Mouse (Mus musculus): Measurements from ENCODE around the gene Alcam.
A peak's percentile ranks its signal among the peaks of the same experiment; 100 is the strongest.

Alcam gene

GRCm38 (mm10) chr16:52378811-52379597, 74.9 kb downstream of the Alcam start:
- no peak for DNase-seq (ENCODE audit: low read depth in 1 of 2, low spot score in 2 of 2)

GRCm38 (mm10) chr16:52376827-52377226, 77.0 kb downstream of the Alcam start:
- no peak for DNase-seq (ENCODE audit: low read depth in 1 of 2, low spot score in 2 of 2)

GRCm38 (mm10) chr16:52371956-52372355, 81.9 kb downstream of the Alcam start:
- no peak for DNase-seq (ENCODE audit: low read depth in 1 of 2, low spot score in 2 of 2)

GRCm38 (mm10) chr16:52368521-52368920, 85.4 kb downstream of the Alcam start:
- no peak for DNase-seq (ENCODE audit: low read depth in 1 of 2, low spot score in 2 of 2)

DNA sequence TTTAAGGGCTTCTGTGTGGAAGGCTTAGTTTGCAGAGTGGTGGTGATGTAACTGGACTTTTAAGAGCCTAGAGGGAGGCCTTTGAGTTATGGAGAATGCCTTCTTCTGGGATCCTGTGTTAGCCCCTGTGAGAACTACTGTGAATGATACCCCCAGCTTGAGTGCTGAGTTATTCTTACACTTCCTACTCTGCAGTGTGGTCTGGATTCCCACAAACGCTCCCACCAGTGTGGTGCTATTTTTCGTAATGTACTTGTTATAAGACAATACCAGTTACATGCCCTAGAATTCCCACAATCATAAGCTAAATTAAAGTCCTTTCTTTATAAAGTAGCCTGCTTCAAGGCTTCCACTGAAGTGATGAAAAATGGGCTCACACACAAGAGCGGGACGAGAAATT, 87.0 kb downstream of the Alcam start:
- DNase-seq (ENCODE audit: low read depth in 1 of 2, low spot score in 2 of 2): no peak

GRCm38 (mm10) chr16:52363944-52364511, 89.8 kb downstream of the Alcam start:
- no peak for DNase-seq (ENCODE audit: low read depth in 1 of 2, low spot score in 2 of 2)

GRCm38 (mm10) chr16:52343467-52344033, 110.3 kb downstream of the Alcam start:
- no peak for DNase-seq (ENCODE audit: low read depth in 1 of 2, low spot score in 2 of 2)

- no peak for DNase-seq (ENCODE audit: low read depth in 1 of 2, low spot score in 2 of 2)
Observed at GRCm38 (mm10) chr16:52342694-52343466, 111.0 kb downstream of the Alcam start.

DNA sequence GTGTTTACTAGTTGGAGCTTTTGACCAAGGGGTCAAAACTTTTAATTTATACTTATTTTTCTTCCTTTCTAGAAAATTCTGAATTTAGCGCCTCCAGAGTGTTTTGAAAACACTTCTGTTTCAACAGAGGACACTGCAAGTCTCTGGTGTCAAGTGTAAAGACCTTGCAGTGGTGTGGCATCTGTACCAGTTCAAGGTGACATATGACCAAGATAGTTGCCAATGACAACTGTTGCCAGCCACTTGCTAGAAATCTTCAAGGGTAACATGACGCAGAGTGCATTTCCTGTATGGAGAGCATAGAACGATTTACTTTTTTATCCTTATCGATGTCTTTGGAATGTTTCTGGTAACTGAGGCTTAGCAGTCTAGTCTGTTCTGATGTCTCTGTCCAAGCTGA, 119.8 kb downstream of the Alcam start:
- DNase-seq (ENCODE audit: low read depth in 1 of 2, low spot score in 2 of 2): no peak

GRCm38 (mm10) chr16:52333631-52334030, 120.2 kb downstream of the Alcam start:
- DNase-seq (ENCODE audit: low read depth in 1 of 2, low spot score in 2 of 2): no peak

DNA sequence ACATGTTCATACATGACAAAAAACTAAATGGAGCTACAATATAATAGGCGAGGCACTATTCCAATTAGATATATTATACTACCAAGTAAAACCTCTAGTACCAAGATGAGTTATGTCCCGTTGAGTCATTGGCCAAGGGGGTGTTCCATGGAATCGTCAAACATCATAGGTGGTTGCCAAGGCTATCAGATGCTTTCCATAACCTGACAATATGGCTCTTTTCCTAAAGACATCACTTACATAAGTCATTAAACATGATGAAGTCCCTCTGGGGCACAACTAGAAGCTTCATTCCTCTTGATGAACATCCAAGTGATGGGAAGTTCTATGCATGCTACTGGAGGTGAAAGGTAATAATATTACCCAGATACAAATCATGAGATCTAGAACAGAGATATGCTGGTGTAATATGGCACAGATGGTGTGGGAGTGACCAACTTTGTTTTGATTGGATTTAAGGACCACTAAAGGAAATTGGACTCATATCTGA, 122.5 kb downstream of the Alcam start:
- no peak for DNase-seq (ENCODE audit: low read depth in 1 of 2, low spot score in 2 of 2)

DNA sequence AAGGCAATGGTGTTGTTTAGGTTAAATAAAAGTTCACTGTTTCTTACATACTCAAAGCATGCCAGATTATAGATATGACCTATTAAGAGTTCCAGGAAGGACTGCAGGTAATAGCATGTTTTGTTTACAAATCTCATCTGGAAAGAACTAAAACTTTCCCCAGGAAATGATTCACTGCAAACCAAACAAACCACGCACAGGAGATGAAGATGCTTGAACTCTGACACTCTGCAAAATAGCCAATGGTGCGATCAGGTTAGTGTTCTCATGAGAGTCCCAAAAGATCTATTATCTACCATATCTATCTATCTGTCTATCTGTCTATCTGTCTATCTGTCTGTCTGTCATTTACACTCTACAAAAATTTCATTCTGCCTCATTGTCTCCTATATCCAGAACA, 124.5 kb downstream of the Alcam start:
- no peak for DNase-seq (ENCODE audit: low read depth in 1 of 2, low spot score in 2 of 2)

DNA sequence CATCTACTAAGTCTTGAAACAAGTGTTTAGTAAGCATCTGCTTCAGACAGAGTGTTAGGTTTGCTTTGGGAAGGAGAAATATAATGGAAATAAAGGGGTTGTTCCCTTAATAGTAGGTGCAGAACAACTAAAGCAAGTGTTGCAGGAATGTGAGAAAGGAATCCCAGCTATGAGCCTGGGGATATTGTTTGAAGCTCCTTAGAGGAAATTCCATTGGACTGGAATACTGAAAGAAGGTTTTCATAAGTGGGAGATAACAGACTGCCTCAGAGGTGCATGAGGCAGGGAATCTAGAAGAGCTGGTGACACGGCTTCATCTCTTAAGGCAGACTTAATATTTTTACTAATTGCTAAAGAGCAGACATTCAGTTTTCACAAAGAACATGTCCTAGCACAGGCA, 134.6 kb downstream of the Alcam start:
- no peak for DNase-seq (ENCODE audit: low read depth in 1 of 2, low spot score in 2 of 2)

GRCm38 (mm10) chr16:52311073-52311472, 142.8 kb downstream of the Alcam start:
- DNase-seq (ENCODE audit: low read depth in 1 of 2, low spot score in 2 of 2): peak in 1 of 2 experiments; percentile 7

DNA sequence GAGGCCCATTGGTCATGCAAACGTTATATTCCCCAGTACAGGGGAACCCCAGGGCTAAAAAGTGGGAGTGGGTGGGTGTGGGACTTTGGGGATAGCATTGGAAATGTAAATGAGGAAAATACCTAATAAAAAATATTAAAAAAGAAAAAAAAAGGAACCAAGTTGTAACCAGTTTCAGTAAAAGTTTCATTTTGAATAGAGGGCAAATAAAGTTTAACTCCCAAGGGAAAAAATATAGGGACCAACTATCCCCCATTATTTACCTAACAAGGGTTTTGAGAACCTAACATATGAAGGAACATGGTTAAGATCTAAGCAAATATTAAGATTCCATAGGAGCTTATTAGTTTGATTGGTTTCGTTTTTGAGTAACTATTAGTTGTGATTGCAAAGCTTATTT, 146.9 kb downstream of the Alcam start:
- no peak for DNase-seq (ENCODE audit: low read depth in 1 of 2, low spot score in 2 of 2)

DNA sequence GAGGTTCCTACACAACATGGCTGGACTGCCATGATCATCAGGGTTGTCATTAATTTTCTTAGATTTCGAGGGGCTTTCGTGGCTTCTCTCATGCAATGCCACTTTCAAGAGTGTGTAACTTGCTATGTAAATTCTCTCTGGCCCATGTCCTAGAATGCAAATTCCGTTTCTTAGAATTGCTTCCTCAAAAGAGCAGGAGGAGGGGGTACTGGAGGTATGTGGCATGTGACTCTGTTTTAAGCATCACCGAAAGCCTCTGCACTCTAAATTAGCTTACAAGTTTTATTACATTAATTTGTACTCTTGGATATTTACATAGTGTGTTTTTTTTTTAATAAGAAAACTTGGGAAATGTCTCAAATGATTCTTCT, 150.4 kb downstream of the Alcam start:
- no peak for DNase-seq (ENCODE audit: low read depth in 1 of 2, low spot score in 2 of 2)

DNA sequence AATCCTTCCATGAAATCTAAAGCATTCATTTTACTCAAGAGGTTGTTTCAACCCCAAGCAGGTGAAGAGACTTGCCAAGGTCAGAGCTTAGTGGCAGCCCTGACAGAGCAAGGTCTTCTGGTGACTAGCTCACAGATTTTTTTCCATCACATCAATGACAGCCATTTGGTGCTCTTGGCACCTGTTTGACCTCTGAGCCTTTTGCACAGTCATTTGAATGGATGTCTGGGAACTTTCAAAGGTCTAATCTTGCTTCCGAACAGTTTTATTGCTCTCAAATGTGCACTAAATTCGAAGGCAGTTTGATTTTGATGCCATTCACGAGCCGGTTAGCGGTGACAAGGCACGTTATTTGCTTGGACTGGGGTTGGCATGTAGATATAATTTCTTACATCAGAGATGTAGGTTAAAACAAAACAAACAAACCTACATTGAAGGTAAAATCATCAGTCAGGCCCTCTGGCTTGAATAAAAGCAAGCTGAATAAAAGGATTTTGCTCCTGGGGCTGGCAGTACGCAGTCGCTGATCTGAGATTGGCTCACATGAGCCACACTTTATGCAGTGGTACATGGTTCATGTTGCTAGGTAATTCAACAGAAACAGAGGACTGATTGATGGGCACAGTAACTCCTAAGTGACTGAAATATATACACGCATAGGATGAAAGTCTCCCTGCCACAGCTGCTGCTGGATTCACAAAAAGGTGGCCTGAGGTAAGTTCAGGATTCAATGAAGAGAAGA, 150.9 kb downstream of the Alcam start:
- no peak for DNase-seq (ENCODE audit: low read depth in 1 of 2, low spot score in 2 of 2)

DNA sequence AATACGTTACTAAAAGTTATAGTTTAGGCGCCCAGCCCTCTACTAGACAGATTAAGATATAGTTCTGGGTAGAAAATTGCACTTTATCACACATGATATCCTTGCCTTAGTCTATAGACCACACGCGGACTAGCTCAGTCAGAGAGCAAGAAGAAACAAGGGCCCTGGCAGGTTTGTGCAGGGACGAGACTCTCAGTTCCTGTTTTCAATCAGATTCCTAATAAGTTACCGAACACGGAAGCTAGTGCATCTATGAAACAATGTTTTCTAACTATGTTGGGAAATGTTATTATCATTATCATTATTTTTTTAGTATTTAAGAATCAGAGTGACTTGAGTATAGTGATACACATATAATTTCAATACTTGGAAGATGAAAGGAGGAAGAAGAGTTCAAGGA, 152.1 kb downstream of the Alcam start:
- DNase-seq (ENCODE audit: low read depth in 1 of 2, low spot score in 2 of 2): no peak

GRCm38 (mm10) chr16:52296376-52296775, 157.5 kb downstream of the Alcam start:
- no peak for DNase-seq (ENCODE audit: low read depth in 1 of 2, low spot score in 2 of 2)

DNA sequence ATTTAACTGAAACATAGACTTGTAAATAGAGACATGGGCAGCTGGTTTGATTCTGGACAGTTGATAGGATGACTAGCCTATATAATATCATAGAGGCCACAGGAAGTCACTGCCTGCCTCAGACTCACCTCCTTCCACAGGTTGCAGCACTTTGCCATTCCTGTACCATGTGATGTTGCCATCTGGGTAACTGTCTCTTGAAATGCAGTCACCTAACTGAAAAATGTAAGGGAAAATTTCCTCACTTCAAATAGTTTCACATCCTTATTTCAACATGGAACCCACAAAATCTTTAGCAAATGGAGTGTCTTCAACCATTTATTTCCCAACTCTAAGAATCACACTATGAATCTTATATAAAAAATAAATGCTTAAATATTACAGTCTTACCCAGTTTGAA, 158.3 kb downstream of the Alcam start:
- DNase-seq (ENCODE audit: low read depth in 1 of 2, low spot score in 2 of 2): no peak

GRCm38 (mm10) chr16:52292440-52293048, 161.3 kb downstream of the Alcam start:
- DNase-seq (ENCODE audit: low read depth in 1 of 2, low spot score in 2 of 2): no peak
